Mouse (Mus musculus) midbrain, embryonic 13.5 days (tissue): ENCODE results near the gene Ppp2r5c. TPM values are rescaled to one million over a fixed set of nuclear protein-coding genes. Genes with fewer than 3 reads are reported as not detected.

Source experiments
- ATAC-seq: fragments of 200-750 bp; cut with Nextera tagmentation; 2 replicates; pipeline ENCODE4 v1.8.0; 2017; ENCODE audit warnings: mild to moderate bottlenecking, moderate TSS enrichment, moderate library complexity
- H3K27ac ChIP-seq: fragments of 300-500 bp; sonication (generic); 2 replicates; pipeline ENCODE4 v1.5.1; 2015; ENCODE audit warnings: inconsistent platforms, mild to moderate bottlenecking, moderate library complexity
- H3K27me3 ChIP-seq: fragments of 300-500 bp; sonication (generic); 2 replicates; pipeline ENCODE4 v1.6.1; 2015; ENCODE audit warnings: mild to moderate bottlenecking, inconsistent platforms
- H3K36me3 ChIP-seq: fragments of 300-500 bp; sonication (generic); 2 replicates; pipeline ENCODE4 v1.6.1; 2015; ENCODE audit warnings: mild to moderate bottlenecking, inconsistent platforms
- H3K4me1 ChIP-seq: fragments of 300-500 bp; sonication (generic); replicated peaks from 2 replicates; pipeline ENCODE4 v1.6.1; 2015; ENCODE audit warnings: inconsistent platforms
- H3K4me2 ChIP-seq: fragments of 300-500 bp; sonication (generic); replicated peaks from 2 replicates; pipeline ENCODE4 v1.6.1; 2015; ENCODE audit warnings: moderate library complexity, mild to moderate bottlenecking, inconsistent platforms
- H3K4me3 ChIP-seq: fragments of 300-500 bp; sonication (generic); replicated peaks from 2 replicates; pipeline ENCODE4 v1.5.1; 2015; ENCODE audit warnings: mild to moderate bottlenecking, inconsistent platforms
- H3K9ac ChIP-seq: fragments of 300-500 bp; sonication (generic); replicated peaks from 2 replicates; pipeline ENCODE4 v1.6.1; 2015; ENCODE audit warnings: mild to moderate bottlenecking, inconsistent platforms
- H3K9me3 ChIP-seq: fragments of 300-500 bp; sonication (generic); 2 replicates; pipeline ENCODE4 v1.6.1; 2016; ENCODE audit warnings: mild to moderate bottlenecking, inconsistent platforms
- WGBS: fragments of 180-500 bp; shearing (Covaris S2); methylation state at CpG from one replicate; pipeline ENCODE4 v1.1.7; 2015; 5-methylcytosine and 5-hydroxymethylcytosine counted together
- polyA plus RNA-seq: library from polyadenylated mRNA; unstranded; fragments of >200 nt; fragmentation: Nextera tagmentation; extraction: Ambion mirVana; gene quantifications from 2 replicates; pipeline ENCODE4 v1.2.1, GENCODE M21; 2015

The Ppp2r5c gene
- polyA plus RNA-seq, 1 experiment from 2014 or later: 136 TPM

GRCm38 (mm10) chr12:110588622-110589021 is 141.7 kb downstream of the Ppp2r5c start:
- Histone ChIP-seq H3K4me2 (no peak overlapping the region), H3K36me3 (no peaks in the 10 kb centered on the region), H3K9me3 (no peaks in the 10 kb centered on the region), H3K4me1 (peaks cover 18% of the 10 kb centered on the region), H3K4me3 (no peak overlapping the region), H3K27ac (no peak overlapping the region), H3K9ac (no peak overlapping the region), H3K27me3 (no peaks in the 10 kb centered on the region)
- no peak for ATAC-seq
- 84% methylated on average over 6 of the region's 6 CpGs for WGBS

GRCm38 (mm10) chr12:110590804-110591259 is 143.9 kb downstream of the Ppp2r5c start:
- Histone ChIP-seq H3K4me1 (peaks cover 18% of the 10 kb centered on the region), H3K36me3 (no peaks in the 10 kb centered on the region), H3K27me3 (no peaks in the 10 kb centered on the region), H3K4me2 (peak overlapping the region; percentile 98), H3K9ac (peak overlapping the region; percentile 89), H3K27ac (peak overlapping the region; percentile 89), H3K9me3 (no peaks in the 10 kb centered on the region), H3K4me3 (peak overlapping the region; percentile 61)
- 1% methylated on average over 15 of the region's 15 CpGs for WGBS
- peak; percentile 59 for ATAC-seq

- ATAC-seq: peak; percentile 95
- Histone ChIP-seq H3K9ac (peak overlapping the region; percentile 89), H3K4me2 (peak overlapping the region; percentile 98), H3K36me3 (no peaks in the 10 kb centered on the region), H3K27me3 (no peaks in the 10 kb centered on the region), H3K4me3 (peak overlapping the region; percentile 61), H3K9me3 (no peaks in the 10 kb centered on the region), H3K27ac (peak overlapping the region; percentile 89), H3K4me1 (peaks cover 18% of the 10 kb centered on the region)
- under 1% methylated on average over 56 of the region's 56 CpGs for WGBS
These were observed 144.5 kb downstream of the Ppp2r5c start for GRCm38 (mm10) chr12:110591260-110591883.

- Histone ChIP-seq H3K9ac (no peak overlapping the region), H3K4me1 (peaks cover 17% of the 10 kb centered on the region), H3K27me3 (0 out of 2 replicates have a peak, but pooled peaks cover 5% of the 10 kb centered on the region), H3K9me3 (no peaks in the 10 kb centered on the region), H3K4me3 (no peak overlapping the region), H3K27ac (no peak overlapping the region), H3K4me2 (no peak overlapping the region), H3K36me3 (no peaks in the 10 kb centered on the region)
- no peak for ATAC-seq
- 14% methylated on average over 7 of the region's 7 CpGs for WGBS
These were observed 151.6 kb downstream of the Ppp2r5c start for GRCm38 (mm10) chr12:110598527-110598926.

- no peak for ATAC-seq
- peaks cover 28% of the 10 kb centered on the region for H3K4me1 ChIP-seq
- H3K27me3 ChIP-seq: 0 out of 2 replicates have a peak, but pooled peaks cover 5% of the 10 kb centered on the region
- WGBS: 80% methylated on average over 4 of the region's 4 CpGs
- H3K4me2 ChIP-seq: no peak overlapping the region
- no peak overlapping the region for H3K4me3 ChIP-seq
- no peaks in the 10 kb centered on the region for H3K9me3 ChIP-seq
- H3K36me3 ChIP-seq: no peaks in the 10 kb centered on the region
- H3K27ac ChIP-seq: no peak overlapping the region
- no peak overlapping the region; the same call in 1 of the 2 replicates for H3K9ac ChIP-seq
These were observed 152.9 kb downstream of the Ppp2r5c start for GRCm38 (mm10) chr12:110599791-110600190.

GRCm38 (mm10) chr12:110600225-110600991 is 153.5 kb downstream of the Ppp2r5c start:
- no peaks in the 10 kb centered on the region for H3K9me3 ChIP-seq
- ATAC-seq: no peak; the same call in 1 of the 2 replicates
- peak overlapping the region; percentile 93 for H3K4me2 ChIP-seq
- no peak overlapping the region for H3K27ac ChIP-seq
- 0 out of 2 replicates have a peak, but pooled peaks cover 5% of the 10 kb centered on the region for H3K27me3 ChIP-seq
- 49% methylated on average over 13 of the region's 13 CpGs for WGBS
- peak overlapping the region; percentile 99; the same call in 1 of the 2 replicates for H3K9ac ChIP-seq
- peaks cover 30% of the 10 kb centered on the region for H3K4me1 ChIP-seq
- peak overlapping the region; percentile 99 for H3K4me3 ChIP-seq
- H3K36me3 ChIP-seq: no peaks in the 10 kb centered on the region

GRCm38 (mm10) chr12:110601241-110602218 is 154.6 kb downstream of the Ppp2r5c start, which contains the start of gene Dync1h1:
Gene Dync1h1 (plus strand): TSS chr12:110601452.
- Histone ChIP-seq H3K9ac (peak within 1 kb of the TSS; percentile 99), H3K27ac (peak within 1 kb of the TSS; percentile 97), H3K9me3 (no peaks in the 10 kb centered on the region), H3K36me3 (no peaks in the 10 kb centered on the region), H3K27me3 (0 out of 2 replicates have a peak, but pooled peaks cover 5% of the 10 kb centered on the region), H3K4me1 (peaks cover 33% of the 10 kb centered on the region), H3K4me2 (peak within 1 kb of the TSS; percentile 93), H3K4me3 (peak within 1 kb of the TSS; percentile 99)
- WGBS: under 1% methylated on average over 105 of the region's 105 CpGs
- ATAC-seq: peak; percentile 93

GRCm38 (mm10) chr12:110606161-110606560 is 159.2 kb downstream of the Ppp2r5c start:
- no peak overlapping the region for H3K27ac ChIP-seq
- ATAC-seq: no peak
- H3K9ac ChIP-seq: no peak overlapping the region
- WGBS: 94% methylated on average over 3 of the region's 3 CpGs
- H3K4me2 ChIP-seq: no peak overlapping the region
- H3K4me3 ChIP-seq: no peak overlapping the region
- no peaks in the 10 kb centered on the region for H3K27me3 ChIP-seq
- H3K36me3 ChIP-seq: no peaks in the 10 kb centered on the region
- H3K9me3 ChIP-seq: no peaks in the 10 kb centered on the region
- peaks cover 34% of the 10 kb centered on the region for H3K4me1 ChIP-seq

GRCm38 (mm10) chr12:110606676-110607075 is 159.8 kb downstream of the Ppp2r5c start:
- H3K36me3 ChIP-seq: peaks cover 1% of the 10 kb centered on the region; the same call in 1 of the 2 replicates
- H3K9me3 ChIP-seq: no peaks in the 10 kb centered on the region
- no peak overlapping the region for H3K4me2 ChIP-seq
- no peaks in the 10 kb centered on the region for H3K27me3 ChIP-seq
- no peak overlapping the region for H3K9ac ChIP-seq
- H3K27ac ChIP-seq: no peak overlapping the region
- no peak overlapping the region for H3K4me3 ChIP-seq
- peaks cover 34% of the 10 kb centered on the region for H3K4me1 ChIP-seq
- 88% methylated on average over 2 of the region's 2 CpGs for WGBS
- ATAC-seq: no peak

- H3K9me3 ChIP-seq: no peaks in the 10 kb centered on the region
- H3K27me3 ChIP-seq: no peaks in the 10 kb centered on the region
- no peak for ATAC-seq
- peaks cover 19% of the 10 kb centered on the region for H3K4me1 ChIP-seq
- no peak overlapping the region for H3K9ac ChIP-seq
- no peak overlapping the region for H3K4me3 ChIP-seq
- no peak overlapping the region for H3K27ac ChIP-seq
- no peak overlapping the region for H3K4me2 ChIP-seq
- WGBS: 79% methylated on average over 11 of the region's 11 CpGs
- H3K36me3 ChIP-seq: peaks cover 20% of the 10 kb centered on the region
These were observed 161.7 kb downstream of the Ppp2r5c start for GRCm38 (mm10) chr12:110608460-110609152.

- Histone ChIP-seq H3K9ac (no peak overlapping the region), H3K4me3 (no peak overlapping the region), H3K27ac (no peak overlapping the region), H3K9me3 (no peaks in the 10 kb centered on the region), H3K4me2 (no peak overlapping the region), H3K27me3 (no peaks in the 10 kb centered on the region), H3K36me3 (peaks cover 26% of the 10 kb centered on the region), H3K4me1 (peaks cover 14% of the 10 kb centered on the region)
- WGBS: 89% methylated on average over 9 of the region's 9 CpGs
- no peak for ATAC-seq
These were observed 162.2 kb downstream of the Ppp2r5c start for GRCm38 (mm10) chr12:110609153-110609497.
